Mouse (Mus musculus) neural tube, embryonic 13.5 days (tissue): ENCODE measurements around the gene Ppig. TPM values are rescaled to one million over a fixed set of nuclear protein-coding genes. Genes with fewer than 3 reads are reported as not detected.
"Not testable (repeated sequence)": the region's sequence is repeated elsewhere in the genome, so short reads cannot be mapped to it uniquely, and the experiment has no call there.

Source experiments
- ATAC-seq: fragments of 200-750 bp; cut with Nextera tagmentation; 2 replicates; pipeline ENCODE4 v1.8.0; 2017; ENCODE audit warnings: low read depth, mild to moderate bottlenecking, moderate TSS enrichment, moderate library complexity
- H3K27ac ChIP-seq: fragments of 300-500 bp; sonication (generic); replicated peaks from 2 replicates; pipeline ENCODE4 v1.5.1; 2015; ENCODE audit warnings: moderate library complexity, mild to moderate bottlenecking, inconsistent platforms
- H3K27me3 ChIP-seq: fragments of 300-500 bp; sonication (generic); 2 replicates; pipeline ENCODE4 v1.6.1; 2015; ENCODE audit warnings: mild to moderate bottlenecking, inconsistent platforms
- H3K36me3 ChIP-seq: fragments of 300-500 bp; sonication (generic); 2 replicates; pipeline ENCODE4 v1.6.1; 2015; ENCODE audit warnings: mild to moderate bottlenecking, inconsistent platforms
- H3K4me1 ChIP-seq: fragments of 300-500 bp; sonication (generic); replicated peaks from 2 replicates; pipeline ENCODE4 v1.6.1; 2015; ENCODE audit warnings: inconsistent platforms
- H3K4me2 ChIP-seq: fragments of 300-500 bp; sonication (generic); 2 replicates; pipeline ENCODE4 v1.6.1; 2015; ENCODE audit warnings: inconsistent platforms, mild to moderate bottlenecking, moderate library complexity
- H3K4me3 ChIP-seq: fragments of 300-500 bp; sonication (generic); 2 replicates; pipeline ENCODE4 v1.5.1; 2015; ENCODE audit warnings: mild to moderate bottlenecking, inconsistent platforms
- H3K9ac ChIP-seq: fragments of 300-500 bp; sonication (generic); 2 replicates; pipeline ENCODE4 v1.6.1; 2015; ENCODE audit warnings: moderate library complexity, mild to moderate bottlenecking, inconsistent platforms
- H3K9me3 ChIP-seq: fragments of 300-500 bp; sonication (generic); 2 replicates; pipeline ENCODE4 v1.6.1; 2016; ENCODE audit warnings: inconsistent platforms
- WGBS: fragments of 180-500 bp; shearing (Covaris S2); methylation state at CpG from one replicate; pipeline ENCODE4 v1.1.7; 2015; 5-methylcytosine and 5-hydroxymethylcytosine counted together
- polyA plus RNA-seq: library from polyadenylated mRNA; unstranded; fragments of >200 nt; fragmentation: Nextera tagmentation; extraction: Ambion mirVana; gene quantifications from 2 replicates; pipeline ENCODE4 v1.2.1, GENCODE M21; 2015

Ppig gene
- 103 and 119 TPM in 2 replicates for polyA plus RNA-seq

- ATAC-seq, result peak; percentile 41
- WGBS, result 6% methylated on average over 12 of the region's 12 CpGs
- peak within 1 kb of the TSS; percentile 84 for H3K9ac ChIP-seq
Measured at GRCm38 (mm10) chr2:69722273-69722649, at the start of gene Ppig. Ppig (plus strand) TSS chr2:69722545.

GRCm38 (mm10) chr2:69673723-69674122 is 48.6 kb upstream of the Ppig start:
- no peaks in the 10 kb centered on the region for H3K27me3 ChIP-seq
- ATAC-seq, result no peak
- 77% methylated on average over 5 of the region's 5 CpGs for WGBS

More at GRCm38 (mm10) chr2:69722273-69722649, at the start of gene Ppig:
- Histone ChIP-seq H3K27me3 (peaks cover 18% of the 10 kb centered on the region; the same call in 1 of the 2 replicates), H3K9me3 (no peaks in the 10 kb centered on the region), H3K27ac (peak within 1 kb of the TSS; percentile 91), H3K4me1 (peaks cover 20% of the 10 kb centered on the region), H3K4me3 (peak within 1 kb of the TSS; percentile 77), H3K4me2 (peak within 1 kb of the TSS; percentile 69), H3K36me3 (no peaks in the 10 kb centered on the region)

GRCm38 (mm10) chr2:69675266-69675665 is 47.1 kb upstream of the Ppig start:
- 74% methylated on average over 9 of the region's 9 CpGs for WGBS
- no peaks in the 10 kb centered on the region for H3K4me1 ChIP-seq
- H3K9ac ChIP-seq, result no peak overlapping the region
- H3K36me3 ChIP-seq, result peaks cover 7% of the 10 kb centered on the region
- H3K9me3 ChIP-seq, result no peaks in the 10 kb centered on the region
- ATAC-seq, result no peak
- no peak overlapping the region for H3K27ac ChIP-seq
- H3K4me2 ChIP-seq, result no peak overlapping the region
- no peak overlapping the region for H3K4me3 ChIP-seq
- H3K27me3 ChIP-seq, result no peaks in the 10 kb centered on the region

More at GRCm38 (mm10) chr2:69673723-69674122, 48.6 kb upstream of the Ppig start:
- Histone ChIP-seq H3K9ac (no peak overlapping the region), H3K27ac (no peak overlapping the region), H3K36me3 (peaks cover 8% of the 10 kb centered on the region), H3K4me1 (no peaks in the 10 kb centered on the region), H3K4me2 (no peak overlapping the region), H3K4me3 (no peak overlapping the region), H3K9me3 (no peaks in the 10 kb centered on the region)

GRCm38 (mm10) chr2:69676713-69677112 is 45.6 kb upstream of the Ppig start:
- 65% methylated on average over 2 of the region's 2 CpGs for WGBS
- Histone ChIP-seq H3K36me3 (peaks cover 5% of the 10 kb centered on the region; the same call in 1 of the 2 replicates), H3K27me3 (no peaks in the 10 kb centered on the region), H3K27ac (no peak overlapping the region), H3K9ac (no peak overlapping the region), H3K4me3 (no peak overlapping the region), H3K4me1 (no peaks in the 10 kb centered on the region), H3K4me2 (no peak overlapping the region), H3K9me3 (no peaks in the 10 kb centered on the region)
- ATAC-seq, result no peak

GRCm38 (mm10) chr2:69677215-69677614 is 45.1 kb upstream of the Ppig start:
- H3K4me2 ChIP-seq, H3K4me1 ChIP-seq, H3K9ac ChIP-seq, H3K4me3 ChIP-seq, H3K9me3 ChIP-seq, H3K36me3 ChIP-seq, H3K27ac ChIP-seq, ATAC-seq, H3K27me3 ChIP-seq: not testable (repeated sequence)
- 89% methylated on average over 2 of the region's 2 CpGs for WGBS

- H3K4me1 ChIP-seq, result peaks cover 14% of the 10 kb centered on the region
- H3K27me3 ChIP-seq, result no peaks in the 10 kb centered on the region
- 56% methylated on average over 6 of the region's 6 CpGs for WGBS
- H3K9me3 ChIP-seq, result no peaks in the 10 kb centered on the region
- ATAC-seq, result no peak
- H3K27ac ChIP-seq, result no peak overlapping the region
- no peak overlapping the region for H3K9ac ChIP-seq
- no peak overlapping the region for H3K4me3 ChIP-seq
- H3K36me3 ChIP-seq, result peaks cover 10% of the 10 kb centered on the region; the same call in 1 of the 2 replicates
- no peak overlapping the region for H3K4me2 ChIP-seq
Measured at GRCm38 (mm10) chr2:69679990-69680389, 42.4 kb upstream of the Ppig start.

- Histone ChIP-seq H3K36me3 (peaks cover 23% of the 10 kb centered on the region), H3K4me1 (peaks cover 14% of the 10 kb centered on the region), H3K9ac (no peak overlapping the region), H3K4me3 (no peak overlapping the region), H3K27me3 (no peaks in the 10 kb centered on the region), H3K27ac (no peak overlapping the region), H3K4me2 (no peak overlapping the region), H3K9me3 (no peaks in the 10 kb centered on the region)
- 89% methylated on average over 4 of the region's 4 CpGs for WGBS
- no peak for ATAC-seq
Measured at GRCm38 (mm10) chr2:69681931-69682330, 40.4 kb upstream of the Ppig start.

GRCm38 (mm10) chr2:69683036-69683805 is 39.1 kb upstream of the Ppig start:
- H3K9ac ChIP-seq, result no peak overlapping the region
- H3K27ac ChIP-seq, result 0 out of 2 replicates have a peak overlapping the region, but pooled peaks have one; percentile 18
- H3K4me2 ChIP-seq, result peak overlapping the region; percentile 36
- H3K9me3 ChIP-seq, result no peaks in the 10 kb centered on the region
- ATAC-seq, result no peak
- H3K36me3 ChIP-seq, result peaks cover 35% of the 10 kb centered on the region
- H3K4me1 ChIP-seq, result peaks cover 14% of the 10 kb centered on the region
- H3K4me3 ChIP-seq, result no peak overlapping the region
- H3K27me3 ChIP-seq, result no peaks in the 10 kb centered on the region
- 23% methylated on average over 13 of the region's 13 CpGs for whole genome bisulfite sequencing

GRCm38 (mm10) chr2:69684488-69684887 is 37.9 kb upstream of the Ppig start:
- Histone ChIP-seq H3K4me3 (no peak overlapping the region), H3K9ac (no peak overlapping the region), H3K27me3 (no peaks in the 10 kb centered on the region), H3K9me3 (no peaks in the 10 kb centered on the region), H3K27ac (no peak overlapping the region), H3K4me1 (peaks cover 14% of the 10 kb centered on the region), H3K4me2 (no peak overlapping the region), H3K36me3 (peaks cover 42% of the 10 kb centered on the region)
- WGBS, result 96% methylated on average over 3 of the region's 3 CpGs
- no peak for ATAC-seq

- Histone ChIP-seq H3K27me3 (no peaks in the 10 kb centered on the region), H3K27ac (no peak overlapping the region), H3K4me2 (no peak overlapping the region), H3K4me1 (no peaks in the 10 kb centered on the region), H3K36me3 (peaks cover 80% of the 10 kb centered on the region), H3K9me3 (0 out of 2 replicates have a peak, but pooled peaks cover 3% of the 10 kb centered on the region), H3K4me3 (no peak overlapping the region), H3K9ac (no peak overlapping the region)
- ATAC-seq, result no peak
- 98% methylated on average over 3 of the region's 3 CpGs for WGBS
Measured at GRCm38 (mm10) chr2:69690214-69690613, 32.1 kb upstream of the Ppig start.

GRCm38 (mm10) chr2:69690843-69691242 is 31.5 kb upstream of the Ppig start:
- Histone ChIP-seq H3K4me2 (no peak overlapping the region), H3K27ac (no peak overlapping the region), H3K9ac (no peak overlapping the region), H3K36me3 (peaks cover 77% of the 10 kb centered on the region), H3K4me1 (no peaks in the 10 kb centered on the region), H3K4me3 (no peak overlapping the region), H3K9me3 (0 out of 2 replicates have a peak, but pooled peaks cover 3% of the 10 kb centered on the region), H3K27me3 (no peaks in the 10 kb centered on the region)
- 95% methylated on average over 6 of the region's 6 CpGs for whole genome bisulfite sequencing
- no peak for ATAC-seq

GRCm38 (mm10) chr2:69693501-69693900 is 28.8 kb upstream of the Ppig start:
- Histone ChIP-seq H3K9me3 (peaks cover 4% of the 10 kb centered on the region; the same call in 1 of the 2 replicates), H3K27me3 (no peaks in the 10 kb centered on the region), H3K36me3 (peaks cover 79% of the 10 kb centered on the region), H3K27ac (no peak overlapping the region), H3K4me3 (no peak overlapping the region), H3K9ac (no peak overlapping the region), H3K4me1 (no peaks in the 10 kb centered on the region), H3K4me2 (no peak overlapping the region)
- WGBS, result 93% methylated on average over 11 of the region's 11 CpGs
- ATAC-seq, result no peak
